Mouse (Mus musculus): ENCODE results near the gene Btbd11. TPM values are rescaled to one million over a fixed set of nuclear protein-coding genes. Genes with fewer than 3 reads are reported as not detected.
"Not testable (repeated sequence)": the region's sequence is repeated elsewhere in the genome, so short reads cannot be mapped to it uniquely, and the experiment has no call there.

The Btbd11 gene
- polyA plus RNA-seq, 1 experiment from 2014 or later = 6.6 TPM

GRCm38 (mm10) chr10:85709790-85710189 is 323.2 kb downstream of the Btbd11 start:
- H3K36me3 ChIP-seq (ENCODE audit: control insufficient read depth, insufficient read depth, low read length); H3K27ac ChIP-seq (ENCODE audit: low read depth, low read length); H3K27me3 ChIP-seq (ENCODE audit: control insufficient read depth, insufficient read depth, low read length); ATAC-seq (ENCODE audit: insufficient read depth, low FRiP score, low TSS enrichment); H3K9me3 ChIP-seq (ENCODE audit: control insufficient read depth, low read length); H3K4me3 ChIP-seq (ENCODE audit: low read depth, low read length); H3K4me2 ChIP-seq (ENCODE audit: low read depth); H3K4me1 ChIP-seq (ENCODE audit: control insufficient read depth, insufficient read depth, low read length); H3K9ac ChIP-seq (ENCODE audit: low read length); DNase-seq (ENCODE audit: low spot score): not testable (repeated sequence)
- 94% methylated on average over 4 of the region's 4 CpGs for WGBS

Other genes with a start within 250 kb of the Btbd11 start
- gene Cry1, start 201.8 kb upstream of the Btbd11 start, polyA plus RNA-seq (2014; fragmentation: Nextera tagmentation; extraction: Ambion mirVana) = 31.7 and 34.2 TPM in 2 replicates

Data from neural tube, embryonic 11.5 days (tissue).